Mouse (Mus musculus) liver, embryonic 14.5 days (tissue): Measurements from ENCODE around the gene Auts2. TPM values are rescaled to one million over a fixed set of nuclear protein-coding genes. Genes with fewer than 3 reads are reported as not detected.

Experiments
- ATAC-seq: fragments of 200-750 bp; cut with Nextera tagmentation; 2 replicates; pipeline ENCODE4 v1.8.0; 2017; ENCODE audit warnings: moderate number of reproducible peaks, mild to moderate bottlenecking, moderate library complexity; ENCODE audit not compliant: insufficient read depth
- DNase-seq, 3 experiments: peaks; one replicate each; pipeline ENCODE4 v3.0.0-alpha.2; 2012 to 2013; ENCODE audit warnings: low read depth in 3 of 3, low spot score in 3 of 3
- H3K27ac ChIP-seq: fragments of 300-500 bp; sonication (generic); 2 replicates; pipeline ENCODE4 v1.5.1; 2014; ENCODE audit warnings: moderate library complexity, mild to moderate bottlenecking, control low read depth, inconsistent platforms
- H3K27me3 ChIP-seq: fragments of 300-500 bp; sonication (generic); 2 replicates; pipeline ENCODE4 v1.6.1; 2014; ENCODE audit warnings: mild to moderate bottlenecking, low read length, moderate library complexity; ENCODE audit not compliant: control insufficient read depth, insufficient read depth
- H3K36me3 ChIP-seq: fragments of 300-500 bp; sonication (generic); replicated peaks from 2 replicates; pipeline ENCODE4 v1.6.1; 2014; ENCODE audit warnings: low read depth; ENCODE audit not compliant: control insufficient read depth, insufficient read depth
- H3K4me1 ChIP-seq, 2 experiments: fragments of 200-500 bp in 1 of 2; fragments of 300-500 bp in 1 of 2; sonication (generic) in 1 of 2; replicated peaks; 2 replicates each; pipeline ENCODE4 v1.6.1; 2012 to 2014; ENCODE audit warnings: antibody characterized with exemption in 1 of 2, inconsistent platforms in 1 of 2, low read length in 1 of 2; ENCODE audit not compliant: control insufficient read depth in 2 of 2, insufficient read depth in 2 of 2
- H3K4me2 ChIP-seq: fragments of 300-500 bp; sonication (generic); 2 replicates; pipeline ENCODE4 v1.6.1; 2014; ENCODE audit warnings: low read depth, mild to moderate bottlenecking, control low read depth, moderate library complexity
- H3K4me3 ChIP-seq, 2 experiments: fragments of 200-500 bp in 1 of 2; fragments of 300-500 bp in 1 of 2; sonication (generic) in 1 of 2; 2 replicates each; pipeline ENCODE4 v1.5.1; 2012 to 2014; ENCODE audit warnings: low read depth in 2 of 2, low read length in 2 of 2, mild to moderate bottlenecking in 2 of 2, control low read depth in 1 of 2, inconsistent platforms in 1 of 2, moderate library complexity in 1 of 2; ENCODE audit not compliant: insufficient read depth in 1 of 2
- H3K9ac ChIP-seq: fragments of 300-500 bp; sonication (generic); replicated peaks from 2 replicates; pipeline ENCODE4 v1.6.1; 2014; ENCODE audit warnings: mild to moderate bottlenecking, control low read depth, moderate library complexity
- H3K9me3 ChIP-seq: fragments of 300-500 bp; sonication (generic); 2 replicates; pipeline ENCODE4 v1.6.1; 2016; ENCODE audit warnings: low read length, mixed read lengths; ENCODE audit not compliant: control insufficient read depth
- CTCF ChIP-seq: IDR thresholded peaks from 2 replicates; pipeline ENCODE4 v1.5.1; 2016; ENCODE audit warnings: antibody characterized with exemption, low read depth, control low read depth
- EP300 ChIP-seq: IDR thresholded peaks from 2 replicates; pipeline ENCODE4 v1.6.1; 2016; ENCODE audit warnings: antibody characterized with exemption, low read depth
- WGBS: fragments of 180-500 bp; shearing (Covaris S2); extraction: QIAGEN DNeasy Blood & Tissue Kit; methylation state at CpG from one replicate; pipeline ENCODE4 v1.1.7; 2014; ENCODE audit not compliant: insufficient replicate concordance; 5-methylcytosine and 5-hydroxymethylcytosine counted together
- polyA plus RNA-seq, 2 experiments: library from polyadenylated mRNA; depleted of rRNA in 1 of 2; stranded (reverse) in 1 of 2; unstranded in 1 of 2; fragments of >200 nt; fragmentation: Nextera tagmentation in 1 of 2; extraction: Ambion mirVana in 1 of 2; gene quantifications; 2 replicates each; pipeline versions ENCODE4 v1.2.1 to v1.2.3; 2012 to 2014

The Auts2 gene
- polyA plus RNA-seq, 2 experiments, result 0.77 to 1.6 TPM

DNA sequence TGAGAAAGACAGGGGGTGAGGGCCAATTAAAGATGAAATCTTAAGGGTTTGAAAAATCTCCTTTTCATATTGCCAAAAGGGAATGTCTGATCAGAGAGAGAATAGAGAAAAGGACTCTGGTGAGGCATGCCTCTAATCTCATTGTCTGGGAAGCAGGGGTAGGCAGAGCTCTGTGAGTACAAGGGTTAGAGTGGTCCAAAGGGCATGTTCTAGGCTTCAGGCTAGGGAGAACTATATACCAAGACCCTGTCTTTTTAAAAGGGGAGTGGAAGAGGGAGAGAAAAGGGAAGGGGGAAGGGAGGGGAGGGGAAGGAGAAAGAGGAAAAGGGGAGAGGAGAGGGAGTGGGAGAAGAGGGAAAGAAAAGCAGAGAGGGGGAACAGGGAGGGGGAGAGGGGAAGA is 244.1 kb downstream of the Auts2 start:
- no peaks in the 10 kb centered on the region for H3K36me3 ChIP-seq
- H3K27me3 ChIP-seq, result no peaks in the 10 kb centered on the region
- no peak overlapping the region for H3K4me2 ChIP-seq
- ATAC-seq (no peak), DNase-seq (no peak)
- H3K9me3 ChIP-seq, result no peaks in the 10 kb centered on the region
- no peak for TF ChIP-seq EP300
- TF ChIP-seq CTCF, result no peak
- H3K9ac ChIP-seq, result no peak overlapping the region
- no peak overlapping the region for H3K27ac ChIP-seq
- no peak overlapping the region for H3K4me3 ChIP-seq
- H3K4me1 ChIP-seq, result peaks cover 0 to 4% of the 10 kb centered on the region in 2 experiments; a peak in 2 of 4 replicates

DNA sequence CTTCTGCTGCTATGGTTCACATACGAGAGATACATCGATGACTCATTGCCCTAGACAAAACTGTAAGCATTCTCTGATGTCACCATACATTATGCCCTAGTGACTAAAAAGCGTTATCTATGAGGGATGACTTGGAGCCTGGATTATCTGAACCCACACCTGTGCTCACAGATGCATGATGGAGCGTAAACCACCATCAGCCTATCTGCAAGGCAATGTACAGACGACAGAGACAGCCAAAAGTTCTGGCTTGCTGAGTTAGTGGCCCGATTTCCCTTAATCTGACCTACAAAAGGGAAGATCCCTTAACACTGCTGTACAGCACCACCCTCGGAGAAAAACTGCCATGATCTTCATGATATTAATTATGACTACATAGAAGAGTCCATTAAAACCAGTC is 245.8 kb downstream of the Auts2 start:
- Histone ChIP-seq H3K27ac (no peak overlapping the region), H3K9ac (no peak overlapping the region), H3K4me3 (no peak overlapping the region), H3K4me1 (peaks cover 0 to 4% of the 10 kb centered on the region in 2 experiments; a peak in 2 of 4 replicates), H3K36me3 (no peaks in the 10 kb centered on the region), H3K27me3 (no peaks in the 10 kb centered on the region), H3K4me2 (no peak overlapping the region), H3K9me3 (no peaks in the 10 kb centered on the region)
- DNase-seq, result peak in 1 of 3 experiments; percentile 2
- peak; percentile 47; the same call in 1 of the 2 replicates for ATAC-seq
- 33% methylated on average over 7 of the region's 7 CpGs for WGBS
- TF ChIP-seq CTCF (no peak), EP300 (no peak)

DNA sequence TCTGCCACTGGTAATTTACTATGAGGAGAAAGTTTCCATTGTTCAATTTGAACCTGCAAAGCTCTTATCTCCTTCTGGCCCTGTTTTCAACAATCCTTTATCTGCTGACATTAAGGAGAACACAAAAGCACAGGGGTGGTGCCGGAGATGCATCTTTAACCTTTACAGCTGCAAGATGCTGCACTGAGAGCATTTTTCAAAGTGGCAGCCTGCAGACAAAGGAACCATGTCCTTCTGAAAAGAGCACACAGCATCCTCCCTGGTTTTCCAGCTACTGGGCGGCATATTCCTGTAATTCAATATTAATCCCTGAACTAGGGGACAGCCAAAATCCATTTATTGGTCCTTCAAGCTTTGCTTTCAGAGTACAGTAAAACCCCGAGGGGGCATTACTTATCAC is 248.7 kb downstream of the Auts2 start:
- no peak for DNase-seq

DNA sequence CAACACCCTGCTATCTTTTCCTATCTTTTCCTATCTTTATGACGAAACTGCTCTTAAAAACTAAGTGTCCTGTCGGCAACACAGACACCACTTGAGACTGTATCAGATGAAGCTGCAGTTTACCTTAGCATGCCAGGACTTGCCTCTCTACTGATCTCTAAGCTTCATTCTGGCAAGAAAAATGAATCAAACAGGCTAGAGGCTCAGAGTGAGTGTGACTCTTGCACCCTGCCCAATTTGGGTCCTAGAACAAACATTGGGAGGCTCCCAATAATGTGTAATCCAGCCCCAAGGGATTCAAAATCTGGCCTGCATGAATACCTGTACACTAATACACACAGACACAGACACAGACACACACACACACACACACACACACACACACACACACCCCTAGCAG is 250.2 kb downstream of the Auts2 start:
- H3K9ac ChIP-seq, result no peak overlapping the region
- H3K27ac ChIP-seq, result no peak overlapping the region
- H3K27me3 ChIP-seq, result no peaks in the 10 kb centered on the region
- no peak overlapping the region for H3K4me3 ChIP-seq
- ATAC-seq (no peak), DNase-seq (no peak)
- H3K4me2 ChIP-seq, result no peak overlapping the region
- no peak for TF ChIP-seq EP300
- no peak for TF ChIP-seq CTCF
- no peaks in the 10 kb centered on the region for H3K4me1 ChIP-seq
- 45% methylated on average over 2 of the region's 2 CpGs for WGBS
- no peaks in the 10 kb centered on the region for H3K9me3 ChIP-seq
- H3K36me3 ChIP-seq, result no peaks in the 10 kb centered on the region

More for the DNA sequence above, 248.7 kb downstream of the Auts2 start:
- Histone ChIP-seq H3K9ac (no peak overlapping the region), H3K9me3 (no peaks in the 10 kb centered on the region), H3K4me3 (no peak overlapping the region), H3K36me3 (no peaks in the 10 kb centered on the region), H3K27me3 (no peaks in the 10 kb centered on the region), H3K4me2 (no peak overlapping the region), H3K4me1 (peaks cover 0 to 2% of the 10 kb centered on the region in 2 experiments; a peak in 2 of 4 replicates), H3K27ac (no peak overlapping the region)
- TF ChIP-seq EP300 (no peak), CTCF (no peak)
- WGBS, result 44% methylated on average over 3 of the region's 3 CpGs
- no peak for ATAC-seq

DNA sequence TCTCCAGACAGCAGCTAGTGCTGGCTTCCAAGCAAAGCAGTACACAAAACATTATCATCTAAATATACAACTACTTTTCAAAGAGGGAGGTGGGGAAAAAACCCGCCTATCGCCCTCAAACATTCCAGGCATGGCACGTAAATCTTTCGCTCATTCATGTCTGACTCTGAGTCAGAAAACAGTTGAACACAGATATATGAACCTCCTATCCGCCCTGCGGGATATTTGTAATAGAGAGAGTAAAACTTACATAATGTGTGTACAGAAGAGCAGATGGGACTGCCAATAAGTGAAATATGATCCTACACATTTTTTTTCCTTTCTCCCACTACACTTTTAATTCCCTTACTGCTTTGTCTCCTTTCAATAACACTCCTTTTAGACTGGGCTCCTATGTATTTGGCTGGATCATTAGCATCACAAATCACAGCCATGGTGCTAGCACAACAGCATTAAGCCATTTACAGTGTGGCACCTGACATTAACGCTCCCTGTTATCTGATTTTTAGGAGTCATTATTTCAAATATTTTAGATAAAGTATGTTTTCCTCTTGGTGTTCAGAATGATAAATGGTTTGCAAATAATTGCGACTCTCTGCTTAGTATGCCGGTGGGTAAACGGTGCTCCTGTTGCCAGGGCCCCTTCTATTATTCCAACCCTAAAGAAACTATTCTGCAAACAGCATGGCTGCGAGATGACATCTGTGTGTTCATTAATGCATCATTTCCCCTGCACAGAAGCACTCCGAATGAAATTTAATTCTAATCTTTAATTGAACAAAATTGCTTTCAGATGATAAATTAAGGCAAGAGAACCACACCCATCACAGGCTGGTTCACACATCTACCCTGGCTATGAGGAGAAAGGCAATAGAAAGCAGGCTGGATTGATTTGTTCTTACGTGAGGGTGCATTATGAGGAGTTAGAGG is 252.3 kb downstream of the Auts2 start:
- ATAC-seq, result no peak
- no peak overlapping the region for H3K4me3 ChIP-seq
- WGBS, result 64% methylated on average over 13 of the region's 13 CpGs

More for the DNA sequence above, 252.3 kb downstream of the Auts2 start:
- TF ChIP-seq CTCF (no peak), EP300 (no peak)
- H3K27me3 ChIP-seq, result no peaks in the 10 kb centered on the region
- no peaks in the 10 kb centered on the region for H3K9me3 ChIP-seq
- H3K9ac ChIP-seq, result no peak overlapping the region
- no peak overlapping the region for H3K4me2 ChIP-seq
- H3K27ac ChIP-seq, result no peak overlapping the region
- no peak for DNase-seq
- H3K36me3 ChIP-seq, result no peaks in the 10 kb centered on the region
- no peaks in the 10 kb centered on the region for H3K4me1 ChIP-seq
